Mouse (Mus musculus) MEL (cell line): ENCODE measurements around the gene Cx3cl1.

Experiments
- POLR2A ChIP-seq, 2 experiments: IDR thresholded peaks; 2 replicates each; pipeline ENCODE4 v1.6.1; 2011 to 2012; ENCODE audit warnings: low read length in 2 of 2, mild to moderate bottlenecking in 2 of 2, control low read depth in 1 of 2, improper control_type of control experiment in 1 of 2, low read depth in 1 of 2, moderate library complexity in 1 of 2; ENCODE audit not compliant: control insufficient read depth in 1 of 2, insufficient read depth in 1 of 2, poor library complexity in 1 of 2
- TBP ChIP-seq: IDR thresholded peaks from 2 replicates; pipeline ENCODE4 v1.8.0; 2011; ENCODE audit warnings: low read depth, low read length, improper control_type of control experiment
- TCF12 ChIP-seq: IDR thresholded peaks from 2 replicates; pipeline ENCODE4 v1.6.1; 2014; ENCODE audit warnings: low read depth, mild to moderate bottlenecking, inconsistent platforms, low read length, improper control_type of control experiment, moderate library complexity

- TF ChIP-seq POLR2A (IDR thresholded peaks at IDR 0.05; ENCODE audit: control insufficient read depth in 1 of 2, insufficient read depth in 1 of 2, low read depth in 1 of 2, low read length in 2 of 2, poor library complexity in 1 of 2) (no peak), TBP (no peak), TCF12 (no peak)
These were observed 22.6 kb downstream of the Cx3cl1 start for GRCm38 (mm10) chr8:94794368-94794767.
